In genomic region chr17:5088822-5089221, GRCm38 (mm10) we compare ENCODE assay signal across 17 mouse cellular contexts.
DNase-seq lines count a peak whose midpoint lies in the region; ATAC-seq lines count a peak whose summit lies in the region.
"Had no signal": no experiment of that assay in that cellular context is flagged by ENCODE, and none has a peak within 500 bp of the region (broad histone marks: within the 10 kb centered on the region; RNA-seq: fewer than 3 reads in every experiment).

No protein-coding gene starts in this region.

- no peaks in the 10 kb centered on the region; the same call in 1 of the 2 replicates for H3K36me3 ChIP-seq in liver, embryonic 13.5 days
- no peaks in the 10 kb centered on the region; the same call in 1 of the 2 replicates for H3K36me3 ChIP-seq in liver, embryonic 11.5 days (ENCODE audit: control insufficient read depth, insufficient read depth, low read length)
- peaks cover 18% of the 10 kb centered on the region for H3K36me3 ChIP-seq in limb, embryonic 10.5 days
- H3K36me3 ChIP-seq: hindbrain, embryonic 12.5 days had no signal

- H3K9ac ChIP-seq in liver, embryonic 13.5 days, result no peak overlapping the region; the same call in 1 of the 2 replicates
- no peak overlapping the region for H3K9ac ChIP-seq in liver, embryonic 11.5 days (ENCODE audit: low read depth, low read length)
- H3K9ac ChIP-seq: forebrain, postnatal 0 days; hindbrain, embryonic 12.5 days had no signal

- H3K9me3 ChIP-seq in liver, embryonic 13.5 days (replicated peaks), result no peaks in the 10 kb centered on the region
- H3K9me3 ChIP-seq in liver, embryonic 11.5 days (ENCODE audit: control insufficient read depth, low read length), result no peaks in the 10 kb centered on the region
- H3K9me3 ChIP-seq in limb, embryonic 10.5 days (replicated peaks), result no peaks in the 10 kb centered on the region
- H3K9me3 ChIP-seq: hindbrain, embryonic 12.5 days had no signal

- intact Hi-C loops in heart, postnatal 14 days (cut with DNase I), result no loop called here

- H3K4me3 ChIP-seq in liver, embryonic 13.5 days (replicated peaks), result no peak overlapping the region
- H3K4me3 ChIP-seq in liver, embryonic 11.5 days (ENCODE audit: low read depth, low read length), result no peak overlapping the region
- H3K4me3 ChIP-seq in limb, embryonic 10.5 days, result no peak overlapping the region
- H3K4me3 ChIP-seq: hindbrain, embryonic 12.5 days had no signal

- WGBS in liver, embryonic 13.5 days (ENCODE audit: insufficient replicate concordance), result 42% methylated on average over 5 of the region's 5 CpGs
- 44% methylated on average over 5 of the region's 5 CpGs for WGBS in liver, embryonic 11.5 days
- WGBS in limb, embryonic 10.5 days, result 65% methylated on average over 5 of the region's 5 CpGs

- H3K27me3 ChIP-seq in liver, embryonic 13.5 days, result no peaks in the 10 kb centered on the region
- H3K27me3 ChIP-seq in liver, embryonic 11.5 days (replicated peaks; ENCODE audit: control insufficient read depth, insufficient read depth, low read length), result no peaks in the 10 kb centered on the region
- H3K27me3 ChIP-seq in limb, embryonic 10.5 days (ENCODE audit: low read depth, poor library complexity, severe bottlenecking), result no peaks in the 10 kb centered on the region
- H3K27me3 ChIP-seq: hindbrain, embryonic 12.5 days had no signal

- H3K4me2 ChIP-seq in liver, embryonic 13.5 days, result no peak overlapping the region
- no peak overlapping the region for H3K4me2 ChIP-seq in liver, embryonic 11.5 days
- H3K4me2 ChIP-seq: hindbrain, embryonic 12.5 days had no signal

- no peak for ATAC-seq in liver, embryonic 13.5 days (ENCODE audit: low read depth)
- ATAC-seq in liver, embryonic 11.5 days (replicated peaks; ENCODE audit: low FRiP score), result no peak
- ATAC-seq in activated CD4-positive, CD25-positive, alpha-beta regulatory T cell, adult 4 months, result peak; percentile 35
- ATAC-seq: forebrain, postnatal 0 days; midbrain, embryonic 16.5 days had no signal

- H3K27ac ChIP-seq in liver, embryonic 13.5 days, result 0 out of 2 replicates have a peak overlapping the region, but pooled peaks have one; percentile 48
- no peak overlapping the region for H3K27ac ChIP-seq in liver, embryonic 11.5 days (ENCODE audit: low read depth, low read length)
- H3K27ac ChIP-seq in limb, embryonic 10.5 days, result no peak overlapping the region
- H3K27ac ChIP-seq: hindbrain, embryonic 12.5 days; liver, embryonic 14.5 days had no signal

- H3K4me1 ChIP-seq in liver, embryonic 13.5 days (replicated peaks), result peaks cover 83% of the 10 kb centered on the region
- peaks cover 59% of the 10 kb centered on the region for H3K4me1 ChIP-seq in liver, embryonic 11.5 days (replicated peaks; ENCODE audit: control insufficient read depth, insufficient read depth, low read length)
- peaks cover 68% of the 10 kb centered on the region for H3K4me1 ChIP-seq in limb, embryonic 10.5 days

- DNase-seq in liver, embryonic 13.5 days, result no peak
- DNase-seq in liver, embryonic 11.5 days (ENCODE audit: low spot score), result no peak
- DNase-seq in 416B (ENCODE audit: low read depth), result peak; percentile 33
- peak; percentile 59 for DNase-seq in naive thymus-derived CD4-positive, alpha-beta T cell, adult 2 months (ENCODE audit: low read depth)
- no peak for DNase-seq in heart, postnatal 14 days
- no peak for DNase-seq in limb, embryonic 10.5 days (ENCODE audit: low spot score)
- DNase-seq in urinary bladder, postnatal 25 days (ENCODE audit: low spot score), result no peak
- DNase-seq: adrenal gland, adult 8-10 months; cerebellum, adult 9-10 months; forebrain, postnatal 0 days; heart, postnatal 10 days; lung, postnatal 14 days; right cerebral cortex, postnatal 25 days had no signal

Comparison
In these comparisons a context has a peak if more than half of its experiments do, and no peak if none do; other contexts are left out.
1. DNase-seq: peak in 416B (single experiment) and naive thymus-derived CD4-positive, alpha-beta T cell, adult 2 months (single experiment); none in liver, embryonic 13.5 days (single experiment), liver, embryonic 11.5 days (single experiment), heart, postnatal 14 days (0 of 2), limb, embryonic 10.5 days (single experiment) and urinary bladder, postnatal 25 days (single experiment).